In genomic region chr8:82967879-82968678, GRCm38 (mm10) we compare ENCODE assay signal across 10 mouse cellular contexts.
DNase-seq lines count a peak whose midpoint lies in the region; ATAC-seq and TF ChIP-seq lines count a peak whose summit lies in the region.
"Had no signal": no experiment of that assay in that cellular context is flagged by ENCODE, and none has a peak within 500 bp of the region (broad histone marks: within the 10 kb centered on the region; RNA-seq: fewer than 3 reads in every experiment).

No protein-coding gene starts in this region.

- DNase-seq in intestine, embryonic 14.5 days (ENCODE audit: low spot score): peak; percentile 51
- peak; percentile 62 for DNase-seq in Muller cell, postnatal 12 days (ENCODE audit: inconsistent ontology term)
- DNase-seq in heart, adult 18-20 months: peak; percentile 63 to 75
- peak; percentile 43 to 89 for DNase-seq in left cerebral cortex, postnatal 25 days (ENCODE audit: low spot score in 2 of 2)
- DNase-seq in embryo, embryonic 10.5 days (ENCODE audit: low spot score): no peak
- no peak for DNase-seq in T-cell, adult 2 months (ENCODE audit: low spot score)
- DNase-seq in kidney, postnatal 14 days: no peak
- DNase-seq: cerebellum, adult 9-10 months had no signal

- intact Hi-C loops in left cerebral cortex, postnatal 25 days (cut with DNase I): loop anchor here (5.0 kb wide), 1 partner anchor 106 kb away; the partner anchor contains the start of gene Rnf150

- peaks cover 17% of the 10 kb centered on the region for H3K4me1 ChIP-seq in intestine, embryonic 14.5 days (replicated peaks; ENCODE audit: control insufficient read depth, insufficient read depth, low read length)
- H3K4me1 ChIP-seq in intestine, postnatal 0 days (replicated peaks; ENCODE audit: control insufficient read depth, insufficient read depth, low read length): no peaks in the 10 kb centered on the region

- H3K9me3 ChIP-seq in intestine, embryonic 14.5 days (ENCODE audit: control insufficient read depth, low read length): no peaks in the 10 kb centered on the region
- H3K9me3 ChIP-seq in intestine, postnatal 0 days (ENCODE audit: control insufficient read depth): no peaks in the 10 kb centered on the region

- no peak overlapping the region for H3K27ac ChIP-seq in intestine, embryonic 14.5 days (ENCODE audit: low read depth)
- H3K27ac ChIP-seq in intestine, postnatal 0 days (ENCODE audit: low read depth, low read length): no peak overlapping the region

- H3K4me2 ChIP-seq in intestine, embryonic 14.5 days (ENCODE audit: low read length): no peak overlapping the region
- H3K4me2 ChIP-seq in intestine, postnatal 0 days (replicated peaks; ENCODE audit: low read depth): no peak overlapping the region

- no peak for ATAC-seq in intestine, embryonic 14.5 days (replicated peaks; ENCODE audit: low FRiP score, low TSS enrichment, low read depth)
- ATAC-seq in intestine, postnatal 0 days: no peak
- ATAC-seq: inflammation-experienced regulatory T-cells, adult 6 months had no signal

- no peaks in the 10 kb centered on the region for H3K36me3 ChIP-seq in intestine, embryonic 14.5 days (ENCODE audit: control insufficient read depth, insufficient read depth, low read length)
- H3K36me3 ChIP-seq in intestine, postnatal 0 days (ENCODE audit: control insufficient read depth, insufficient read depth): no peaks in the 10 kb centered on the region

- TF ChIP-seq CTCF in intestine, postnatal 0 days (IDR thresholded peaks at IDR 0.05; ENCODE audit: low read depth): no peak

- H3K9ac ChIP-seq in intestine, embryonic 14.5 days (ENCODE audit: low read length): no peak overlapping the region
- no peak overlapping the region for H3K9ac ChIP-seq in intestine, postnatal 0 days (ENCODE audit: low read depth, low read length)

- no peak overlapping the region for H3K4me3 ChIP-seq in intestine, embryonic 14.5 days (ENCODE audit: low read depth, low read length)
- H3K4me3 ChIP-seq in intestine, postnatal 0 days (ENCODE audit: low read depth, low read length): no peak overlapping the region

- no peaks in the 10 kb centered on the region for H3K27me3 ChIP-seq in intestine, embryonic 14.5 days (replicated peaks; ENCODE audit: control insufficient read depth, insufficient read depth, low read length)
- H3K27me3 ChIP-seq in intestine, postnatal 0 days (replicated peaks; ENCODE audit: control insufficient read depth, insufficient read depth, low read length): no peaks in the 10 kb centered on the region

- 63% methylated on average over 8 of the region's 8 CpGs for WGBS in intestine, embryonic 14.5 days
- 60% methylated on average over 8 of the region's 8 CpGs for WGBS in intestine, postnatal 0 days

Comparison
In these comparisons a context has a peak if more than half of its experiments do, and no peak if none do; other contexts are left out.
1. DNase-seq: peak in intestine, embryonic 14.5 days (single experiment), Muller cell, postnatal 12 days (single experiment), heart, adult 18-20 months (2 of 2) and left cerebral cortex, postnatal 25 days (2 of 2); none in embryo, embryonic 10.5 days (single experiment), T-cell, adult 2 months (single experiment) and kidney, postnatal 14 days (single experiment).